Mouse (Mus musculus): ENCODE data around the gene Ffar4. TPM values are rescaled to one million over a fixed set of nuclear protein-coding genes. Genes with fewer than 3 reads are reported as not detected.

Gene Ffar4
- total RNA-seq, 4 experiments from 2014 or later = 1.2 to 7.2 (median 4.5) TPM

- DNase-seq = no peak
Measured at GRCm38 (mm10) chr19:38107871-38108270, 11.0 kb downstream of the Ffar4 start.

- no peak for DNase-seq
Measured at GRCm38 (mm10) chr19:38109506-38110242, 12.8 kb downstream of the Ffar4 start.

- DNase-seq = no peak
Measured at GRCm38 (mm10) chr19:38111056-38111455, 14.2 kb downstream of the Ffar4 start.

GRCm38 (mm10) chr19:38112575-38112974 lies 15.7 kb downstream of the Ffar4 start:
- DNase-seq = no peak

GRCm38 (mm10) chr19:38114834-38115491 lies 18.1 kb downstream of the Ffar4 start:
- no peak for DNase-seq

- no peak for DNase-seq
Measured at GRCm38 (mm10) chr19:38120123-38120760, 23.4 kb downstream of the Ffar4 start.

- no peak for DNase-seq
Measured at GRCm38 (mm10) chr19:38123921-38124320, 27.1 kb downstream of the Ffar4 start.

- no peak for DNase-seq
Measured at GRCm38 (mm10) chr19:38124401-38125218, 27.7 kb downstream of the Ffar4 start.

GRCm38 (mm10) chr19:38125219-38125610 lies 28.3 kb downstream of the Ffar4 start, which contains the start of gene Rbp4:
Gene Rbp4, minus strand, starts transcription at chr19:38125281.
- DNase-seq = no peak

- no peak for DNase-seq
Measured at GRCm38 (mm10) chr19:38126656-38127055, 29.8 kb downstream of the Ffar4 start.

- DNase-seq = no peak
Measured at GRCm38 (mm10) chr19:38132481-38132880, 35.6 kb downstream of the Ffar4 start, which contains the start of gene Pde6c. Gene Pde6c, plus strand, starts transcription at chr19:38132781.

- no peak for DNase-seq
Measured at GRCm38 (mm10) chr19:38133986-38134385, 37.1 kb downstream of the Ffar4 start.

- no peak for DNase-seq
Measured at GRCm38 (mm10) chr19:38134806-38135205, 37.9 kb downstream of the Ffar4 start.

GRCm38 (mm10) chr19:38143540-38144271 lies 46.8 kb downstream of the Ffar4 start:
- DNase-seq = no peak

- DNase-seq = no peak
Measured at GRCm38 (mm10) chr19:38156243-38156642, 59.4 kb downstream of the Ffar4 start.

GRCm38 (mm10) chr19:38161648-38162354 lies 64.9 kb downstream of the Ffar4 start:
- no peak for DNase-seq

Other genes starting within 250 kb of the Ffar4 start
- 100 to 1,000 TPM in 1 of 4 experiments, 10 to 100 TPM in 3; 33.4 to 102 (median 63.6) TPM for gene Myof, start 53.5 kb upstream of the Ffar4 start, total RNA-seq (2022)
- 1 to 10 TPM in 3 of 4 experiments, under 1 TPM in 1; 0.44 to 1.5 (median 1.2) TPM for gene Cep55, start 42.1 kb upstream of the Ffar4 start, total RNA-seq (2022)
- gene Rbp4, start 28.2 kb downstream of the Ffar4 start, total RNA-seq (2022) = 10 to 100 TPM; 16.6 to 48.0 (median 34.0) TPM
- not detected for gene Pde6c, start 35.7 kb downstream of the Ffar4 start, total RNA-seq (2022)
- 10 to 100 TPM; 13.3 to 20.3 (median 15.6) TPM for gene Fra10ac1, start 127.1 kb downstream of the Ffar4 start, total RNA-seq (2022)
- gene Lgi1, start 167.5 kb downstream of the Ffar4 start, total RNA-seq (2022) = under 1 TPM; 0.42 to 0.84 (median 0.56) TPM

All from adrenal gland, adult 8-10 months (tissue).